Mouse (Mus musculus) embryonic fibroblast, embryonic 13.5 days (primary cell): ENCODE results near the gene Dbnl.

Experiments
- CTCF ChIP-seq: IDR thresholded peaks from 2 replicates; pipeline ENCODE4 v1.5.1; 2011; ENCODE audit warnings: mild to moderate bottlenecking, control low read depth, low read length, moderate library complexity, borderline replicate concordance; ENCODE audit not compliant: insufficient read depth
- POLR2A ChIP-seq: IDR thresholded peaks from 2 replicates; pipeline ENCODE4 v1.6.1; 2011; ENCODE audit warnings: low read depth, mild to moderate bottlenecking, control low read depth, low read length, moderate library complexity

- TF ChIP-seq CTCF (peak; percentile 72), POLR2A (peak; percentile 96)
Observed at GRCm38 (mm10) chr11:5788056-5789014, at the start of gene Dbnl.
